Mouse (Mus musculus) thymus, adult 18-20 months (tissue): ENCODE data around the gene Oas1a.
"Not testable (repeated sequence)": the region's sequence is repeated elsewhere in the genome, so short reads cannot be mapped to it uniquely, and the experiment has no call there.

ENCODE experiments used
- DNase-seq, 2 experiments: peaks; one replicate each; pipeline ENCODE4 v3.0.0; 2022; ENCODE audit warnings: mixed read lengths in 2 of 2

The Oas1a gene

GRCm38 (mm10) chr5:120906791-120907733 is at the start of gene Oas1a:
Gene Oas1a (minus strand): TSS chr5:120907521.
- not testable (repeated sequence) for DNase-seq

GRCm38 (mm10) chr5:120953974-120954373 is 46.7 kb upstream of the Oas1a start:
- no peak for DNase-seq

GRCm38 (mm10) chr5:120952242-120952770 is 45.0 kb upstream of the Oas1a start:
- DNase-seq, result no peak

GRCm38 (mm10) chr5:120942076-120942475 is 34.8 kb upstream of the Oas1a start:
- no peak for DNase-seq

- DNase-seq, result no peak
Observed at GRCm38 (mm10) chr5:120938586-120938985, 31.3 kb upstream of the Oas1a start.

- DNase-seq, result no peak
Observed at GRCm38 (mm10) chr5:120937841-120938240, 30.5 kb upstream of the Oas1a start.

- no peak for DNase-seq
Observed at GRCm38 (mm10) chr5:120933966-120934365, 26.6 kb upstream of the Oas1a start.

- DNase-seq, result no peak
Observed at GRCm38 (mm10) chr5:120927036-120927435, 19.7 kb upstream of the Oas1a start.

- not testable (repeated sequence) for DNase-seq
Observed at GRCm38 (mm10) chr5:120926311-120926710, 19.0 kb upstream of the Oas1a start.

- not testable (repeated sequence) for DNase-seq
Observed at GRCm38 (mm10) chr5:120924520-120924919, 17.2 kb upstream of the Oas1a start.

- DNase-seq, result no peak
Observed at GRCm38 (mm10) chr5:120923969-120924368, 16.6 kb upstream of the Oas1a start.

- DNase-seq, result no peak
Observed at GRCm38 (mm10) chr5:120920296-120920695, 13.0 kb upstream of the Oas1a start.

- not testable (repeated sequence) for DNase-seq
Observed at GRCm38 (mm10) chr5:120919156-120919935, 12.0 kb upstream of the Oas1a start.

- not testable (repeated sequence) for DNase-seq
Observed at GRCm38 (mm10) chr5:120914204-120914603, 6.9 kb upstream of the Oas1a start, which contains the start of gene Oas1d. Gene Oas1d (plus strand): TSS chr5:120914536.

GRCm38 (mm10) chr5:120908196-120908920 is 1.0 kb upstream of the Oas1a start:
- DNase-seq, result no peak

GRCm38 (mm10) chr5:120902056-120902455 is 5.3 kb downstream of the Oas1a start:
- no peak for DNase-seq

- DNase-seq, result no peak
Observed at GRCm38 (mm10) chr5:120900666-120901065, 6.7 kb downstream of the Oas1a start.

- no peak for DNase-seq
Observed at GRCm38 (mm10) chr5:120898726-120899125, 8.6 kb downstream of the Oas1a start.

GRCm38 (mm10) chr5:120898307-120898706 is 9.0 kb downstream of the Oas1a start:
- no peak for DNase-seq

GRCm38 (mm10) chr5:120895231-120895900 is 12.0 kb downstream of the Oas1a start:
- no peak for DNase-seq

- DNase-seq, result not testable (repeated sequence)
Observed at GRCm38 (mm10) chr5:120894692-120895091, 12.6 kb downstream of the Oas1a start.

GRCm38 (mm10) chr5:120893866-120894265 is 13.5 kb downstream of the Oas1a start:
- not testable (repeated sequence) for DNase-seq
